Mouse (Mus musculus): ENCODE data around the gene Brip1. TPM values are rescaled to one million over a fixed set of nuclear protein-coding genes. Genes with fewer than 3 reads are reported as not detected.
"Not testable (repeated sequence)": the region's sequence is repeated elsewhere in the genome, so short reads cannot be mapped to it uniquely, and the experiment has no call there.

Brip1 gene
- total RNA-seq (2015; ENCODE audit: low replicate concordance) (2.7 and 5.9 TPM in 2 replicates), total RNA-seq (2017; ENCODE audit: low replicate concordance) (6.8 and 9.8 TPM in 2 replicates)

- ATAC-seq (replicated peaks; ENCODE audit: low FRiP score, poor library complexity, severe bottlenecking) = peak; percentile 98
Measured at GRCm38 (mm10) chr11:86201037-86201786, at the start of gene Brip1. Gene Brip1 (minus strand): TSS chr11:86201193.

- ATAC-seq (replicated peaks; ENCODE audit: low FRiP score, poor library complexity, severe bottlenecking) = no peak
Measured at GRCm38 (mm10) chr11:86232446-86232845, 31.5 kb upstream of the Brip1 start.

- ATAC-seq (replicated peaks; ENCODE audit: low FRiP score, poor library complexity, severe bottlenecking) = no peak
Measured at GRCm38 (mm10) chr11:86231781-86232350, 30.9 kb upstream of the Brip1 start.

GRCm38 (mm10) chr11:86226646-86227180 is 25.7 kb upstream of the Brip1 start:
- 0 out of 2 replicates have a peak, but pooled peaks have one; percentile 43 for ATAC-seq (replicated peaks; ENCODE audit: low FRiP score, poor library complexity, severe bottlenecking)

- no peak for ATAC-seq (replicated peaks; ENCODE audit: low FRiP score, poor library complexity, severe bottlenecking)
Measured at GRCm38 (mm10) chr11:86225761-86226160, 24.8 kb upstream of the Brip1 start.

GRCm38 (mm10) chr11:86211803-86212202 is 10.8 kb upstream of the Brip1 start:
- no peak for ATAC-seq (replicated peaks; ENCODE audit: low FRiP score, poor library complexity, severe bottlenecking)

GRCm38 (mm10) chr11:86209123-86209522 is 8.1 kb upstream of the Brip1 start:
- no peak for ATAC-seq (replicated peaks; ENCODE audit: low FRiP score, poor library complexity, severe bottlenecking)

GRCm38 (mm10) chr11:86205876-86206275 is 4.9 kb upstream of the Brip1 start:
- no peak for ATAC-seq (replicated peaks; ENCODE audit: low FRiP score, poor library complexity, severe bottlenecking)

- no peak for ATAC-seq (replicated peaks; ENCODE audit: low FRiP score, poor library complexity, severe bottlenecking)
Measured at GRCm38 (mm10) chr11:86205031-86205430, 4.0 kb upstream of the Brip1 start.

- 0 out of 2 replicates have a peak, but pooled peaks have one; percentile 34 for ATAC-seq (replicated peaks; ENCODE audit: low FRiP score, poor library complexity, severe bottlenecking)
Measured at GRCm38 (mm10) chr11:86201901-86202675, 1.1 kb upstream of the Brip1 start.

GRCm38 (mm10) chr11:86200460-86201021 is 452 bp downstream of the Brip1 start:
- peak; percentile 55 for ATAC-seq (replicated peaks; ENCODE audit: low FRiP score, poor library complexity, severe bottlenecking)

- no peak for ATAC-seq (replicated peaks; ENCODE audit: low FRiP score, poor library complexity, severe bottlenecking)
Measured at GRCm38 (mm10) chr11:86199733-86200132, 1.3 kb downstream of the Brip1 start.

- ATAC-seq (replicated peaks; ENCODE audit: low FRiP score, poor library complexity, severe bottlenecking) = not testable (repeated sequence)
Measured at GRCm38 (mm10) chr11:86185224-86185623, 15.8 kb downstream of the Brip1 start.

GRCm38 (mm10) chr11:86175833-86176232 is 25.2 kb downstream of the Brip1 start:
- no peak for ATAC-seq (replicated peaks; ENCODE audit: low FRiP score, poor library complexity, severe bottlenecking)

GRCm38 (mm10) chr11:86174173-86174572 is 26.8 kb downstream of the Brip1 start:
- ATAC-seq (replicated peaks; ENCODE audit: low FRiP score, poor library complexity, severe bottlenecking) = no peak

- ATAC-seq (replicated peaks; ENCODE audit: low FRiP score, poor library complexity, severe bottlenecking) = no peak
Measured at GRCm38 (mm10) chr11:86170743-86171142, 30.2 kb downstream of the Brip1 start.

- no peak for ATAC-seq (replicated peaks; ENCODE audit: low FRiP score, poor library complexity, severe bottlenecking)
Measured at GRCm38 (mm10) chr11:86160251-86160650, 40.7 kb downstream of the Brip1 start.

- no peak for ATAC-seq (replicated peaks; ENCODE audit: low FRiP score, poor library complexity, severe bottlenecking)
Measured at GRCm38 (mm10) chr11:86158950-86159349, 42.0 kb downstream of the Brip1 start.

- ATAC-seq (replicated peaks; ENCODE audit: low FRiP score, poor library complexity, severe bottlenecking) = no peak
Measured at GRCm38 (mm10) chr11:86155638-86156037, 45.4 kb downstream of the Brip1 start.

GRCm38 (mm10) chr11:86131324-86131723 is 69.7 kb downstream of the Brip1 start:
- ATAC-seq (replicated peaks; ENCODE audit: low FRiP score, poor library complexity, severe bottlenecking) = no peak

Measured in erythroblast, adult 5-6 weeks (primary cell).